Mouse (Mus musculus) stomach, embryonic 15.5 days (tissue): ENCODE data around the gene Adra2a. TPM values are rescaled to one million over a fixed set of nuclear protein-coding genes. Genes with fewer than 3 reads are reported as not detected.

Experiments
- ATAC-seq: fragments of 200-750 bp; cut with Nextera tagmentation; 2 replicates; pipeline ENCODE4 v1.8.0; 2017; ENCODE audit warnings: low read depth, moderate number of reproducible peaks, moderate TSS enrichment; ENCODE audit not compliant: insufficient read depth, low FRiP score
- H3K27ac ChIP-seq: fragments of 300-500 bp; sonication (generic); 2 replicates; pipeline ENCODE4 v1.5.1; 2015; ENCODE audit warnings: mild to moderate bottlenecking, inconsistent platforms
- H3K27me3 ChIP-seq: fragments of 300-500 bp; sonication (generic); replicated peaks from 2 replicates; pipeline ENCODE4 v1.6.1; 2015; ENCODE audit warnings: inconsistent platforms
- H3K36me3 ChIP-seq: fragments of 300-500 bp; sonication (generic); 2 replicates; pipeline ENCODE4 v1.6.1; 2015; ENCODE audit warnings: inconsistent platforms
- H3K4me1 ChIP-seq: fragments of 300-500 bp; sonication (generic); 2 replicates; pipeline ENCODE4 v1.6.1; 2015; ENCODE audit warnings: inconsistent platforms
- H3K4me2 ChIP-seq: fragments of 300-500 bp; sonication (generic); 2 replicates; pipeline ENCODE4 v1.6.1; 2015; ENCODE audit warnings: mild to moderate bottlenecking, inconsistent platforms
- H3K4me3 ChIP-seq: fragments of 300-500 bp; sonication (generic); replicated peaks from 2 replicates; pipeline ENCODE4 v1.5.1; 2015; ENCODE audit warnings: inconsistent platforms
- H3K9ac ChIP-seq: fragments of 300-500 bp; sonication (generic); 2 replicates; pipeline ENCODE4 v1.6.1; 2015; ENCODE audit warnings: inconsistent platforms
- H3K9me3 ChIP-seq: fragments of 300-500 bp; sonication (generic); 2 replicates; pipeline ENCODE4 v1.6.1; 2016; ENCODE audit warnings: inconsistent platforms
- WGBS: fragments of 180-500 bp; shearing (Covaris S2); methylation state at CpG from one replicate; pipeline ENCODE4 v1.1.7; 2015; 5-methylcytosine and 5-hydroxymethylcytosine counted together
- polyA plus RNA-seq: library from polyadenylated mRNA; unstranded; fragments of >200 nt; fragmentation: Nextera tagmentation; extraction: Ambion mirVana; gene quantifications from 2 replicates; pipeline ENCODE4 v1.2.1, GENCODE M21; 2015

The Adra2a gene
- 0.58 and 0.93 TPM in 2 replicates for polyA plus RNA-seq

DNA sequence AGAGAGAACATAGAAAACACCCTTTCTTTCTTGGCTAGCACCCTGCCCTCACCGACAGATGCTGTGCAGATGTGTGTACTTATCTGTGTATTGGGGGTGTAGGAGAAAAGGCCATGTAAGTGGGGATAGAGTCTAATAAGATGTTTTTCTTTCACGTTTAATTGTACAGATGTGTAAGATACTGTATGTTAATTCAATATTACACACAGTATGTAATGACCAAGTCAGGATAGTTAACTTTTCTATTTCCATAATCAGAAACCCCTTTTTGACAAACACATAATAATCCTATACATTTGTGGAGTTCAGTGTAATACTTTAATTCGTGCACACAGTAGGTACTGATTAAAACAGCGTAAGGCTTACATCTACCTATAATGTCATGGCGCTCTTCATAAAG is at the start of gene Adra2a:
Adra2a (plus strand) TSS at position 301 of the 400 bp plus-strand sequence.
- H3K27ac ChIP-seq: no peak within 1 kb of the TSS

DNA sequence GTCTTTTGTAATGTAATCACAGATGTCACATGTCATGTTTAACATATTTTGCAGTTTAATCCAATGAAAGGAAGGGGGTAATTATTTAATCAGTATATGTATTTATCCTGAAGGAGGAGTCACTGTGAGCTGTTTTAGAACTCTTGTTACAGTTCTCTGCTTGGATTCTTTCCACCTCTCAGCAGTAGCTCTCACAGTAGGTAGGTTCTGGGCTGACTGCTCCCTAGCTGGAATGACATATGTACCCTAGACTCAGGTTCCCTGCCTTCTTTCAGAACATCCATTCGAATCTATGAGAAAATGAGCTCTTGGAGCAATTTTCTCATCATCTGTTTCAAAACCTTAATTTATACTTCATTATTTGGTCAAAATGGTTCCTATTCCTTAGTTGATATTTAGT is 49.7 kb upstream of the Adra2a start:
- H3K27me3 ChIP-seq: no peaks in the 10 kb centered on the region
- no peak overlapping the region for H3K27ac ChIP-seq
- no peaks in the 10 kb centered on the region for H3K9me3 ChIP-seq
- H3K4me2 ChIP-seq: no peak overlapping the region
- 0 out of 2 replicates have a peak, but pooled peaks cover 4% of the 10 kb centered on the region for H3K36me3 ChIP-seq
- H3K9ac ChIP-seq: no peak overlapping the region
- no peak for ATAC-seq
- no peaks in the 10 kb centered on the region for H3K4me1 ChIP-seq
- WGBS: 86% methylated on average over 1 of the region's 1 CpGs
- no peak overlapping the region for H3K4me3 ChIP-seq

More for the DNA sequence above, at the start of gene Adra2a:
- WGBS: 73% methylated on average over 5 of the region's 5 CpGs
- no peak for ATAC-seq
- Histone ChIP-seq H3K4me2 (peak within 1 kb of the TSS; percentile 98), H3K9me3 (no peaks in the 10 kb centered on the region), H3K9ac (no peak within 1 kb of the TSS; the same call in 1 of the 2 replicates), H3K36me3 (no peaks in the 10 kb centered on the region), H3K27me3 (peaks cover 29% of the 10 kb centered on the region), H3K4me1 (peaks cover 35% of the 10 kb centered on the region), H3K4me3 (peak within 1 kb of the TSS; percentile 52)

DNA sequence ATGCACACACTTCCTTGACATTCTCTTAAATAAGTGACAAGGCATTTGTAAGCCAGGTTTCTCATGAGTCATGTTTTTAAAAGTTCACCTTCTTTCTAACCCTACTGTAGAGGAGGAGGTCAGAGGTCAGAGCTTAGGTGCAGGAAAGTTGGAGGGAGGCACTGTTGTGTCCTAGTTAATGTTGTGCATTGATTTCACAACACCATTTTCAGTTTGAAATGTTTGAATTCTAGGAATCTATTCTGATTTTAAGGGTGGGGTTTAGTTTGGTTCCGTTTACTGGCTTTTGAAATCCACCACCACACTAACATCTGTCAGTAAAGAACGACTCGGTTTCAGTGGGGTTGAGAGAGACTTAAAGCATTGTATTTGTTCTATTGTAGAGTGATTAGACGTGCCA is 33.0 kb upstream of the Adra2a start:
- WGBS: 67% methylated on average over 4 of the region's 4 CpGs

DNA sequence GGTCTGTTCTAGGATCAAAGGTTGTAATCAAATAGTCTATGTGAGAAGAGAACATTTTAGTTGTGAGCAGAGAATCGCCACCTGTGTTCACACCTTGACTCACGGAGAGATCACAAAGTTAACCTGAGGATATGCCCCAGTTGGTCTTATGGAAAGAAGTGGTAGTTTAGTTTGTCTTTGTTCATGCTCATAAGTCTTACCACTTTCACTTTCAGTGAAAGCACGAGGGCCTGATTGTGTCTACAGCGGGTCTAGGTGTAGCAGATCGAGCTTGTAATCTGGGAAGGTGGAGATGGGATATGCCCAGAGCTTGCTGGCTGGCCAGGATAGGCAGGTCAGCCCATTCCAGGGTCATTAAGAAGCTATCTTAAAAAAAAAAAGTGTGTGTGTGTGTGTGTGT is 29.0 kb upstream of the Adra2a start:
- no peak overlapping the region for H3K27ac ChIP-seq
- no peak for ATAC-seq
- H3K4me2 ChIP-seq: no peak overlapping the region

More for the DNA sequence above, 33.0 kb upstream of the Adra2a start:
- Histone ChIP-seq H3K4me3 (no peak overlapping the region), H3K9ac (no peak overlapping the region), H3K27me3 (no peaks in the 10 kb centered on the region), H3K4me1 (peaks cover 3% of the 10 kb centered on the region; the same call in 1 of the 2 replicates), H3K36me3 (no peaks in the 10 kb centered on the region), H3K4me2 (no peak overlapping the region), H3K9me3 (no peaks in the 10 kb centered on the region), H3K27ac (no peak overlapping the region)
- no peak for ATAC-seq

DNA sequence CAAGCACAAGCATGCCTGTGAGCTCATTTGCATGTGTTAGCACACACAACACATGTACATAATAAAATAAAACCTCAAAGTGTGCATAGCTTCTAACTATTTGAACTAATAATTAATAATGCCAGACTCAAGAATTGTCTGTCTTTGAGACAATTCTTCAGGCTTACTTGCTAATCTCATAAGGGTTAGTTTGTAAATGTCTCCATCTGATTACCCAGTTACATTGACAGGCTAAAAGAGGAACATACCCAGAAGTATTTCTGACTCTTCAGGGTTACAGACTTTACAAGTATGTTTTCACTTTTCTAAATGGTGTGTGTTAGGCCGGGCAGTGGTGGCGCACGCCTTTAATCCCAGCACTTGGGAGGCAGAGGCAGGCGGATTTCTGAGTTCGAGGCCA is 28.4 kb upstream of the Adra2a start:
- no peak for ATAC-seq
- Histone ChIP-seq H3K27ac (no peak overlapping the region), H3K36me3 (no peaks in the 10 kb centered on the region), H3K4me2 (no peak overlapping the region), H3K4me3 (no peak overlapping the region), H3K4me1 (peaks cover 3% of the 10 kb centered on the region; the same call in 1 of the 2 replicates), H3K27me3 (no peaks in the 10 kb centered on the region), H3K9ac (no peak overlapping the region), H3K9me3 (no peaks in the 10 kb centered on the region)
- WGBS: 94% methylated on average over 5 of the region's 5 CpGs

More for the DNA sequence above, 29.0 kb upstream of the Adra2a start:
- Histone ChIP-seq H3K4me3 (no peak overlapping the region), H3K36me3 (no peaks in the 10 kb centered on the region), H3K9ac (no peak overlapping the region), H3K9me3 (no peaks in the 10 kb centered on the region), H3K4me1 (peaks cover 3% of the 10 kb centered on the region; the same call in 1 of the 2 replicates), H3K27me3 (no peaks in the 10 kb centered on the region)
- 93% methylated on average over 5 of the region's 5 CpGs for WGBS

DNA sequence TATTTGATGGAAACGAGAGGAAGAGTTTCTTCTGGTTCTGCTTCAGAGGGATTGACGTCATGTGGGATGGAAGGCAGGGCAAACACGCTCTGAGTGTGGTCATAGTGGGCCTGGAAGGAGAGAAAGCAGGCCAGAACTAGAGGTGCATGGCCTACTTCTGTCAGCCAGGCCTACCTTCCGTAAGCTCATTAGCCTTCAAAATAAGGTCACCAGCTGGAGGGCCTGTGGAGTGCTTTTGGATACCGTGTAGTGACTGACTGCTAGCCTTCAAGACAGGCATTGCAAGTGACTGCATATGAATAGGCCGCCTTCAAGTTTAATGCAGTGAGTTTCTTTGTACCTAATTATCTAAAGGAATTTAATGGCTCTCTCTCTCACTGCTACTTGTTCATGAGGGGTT is 8.9 kb upstream of the Adra2a start:
- peaks cover 8% of the 10 kb centered on the region for H3K36me3 ChIP-seq
- no peaks in the 10 kb centered on the region for H3K27me3 ChIP-seq
- WGBS: 88% methylated on average over 6 of the region's 6 CpGs
- no peak overlapping the region for H3K4me2 ChIP-seq
- ATAC-seq: no peak
- H3K9me3 ChIP-seq: no peaks in the 10 kb centered on the region
- no peak overlapping the region for H3K27ac ChIP-seq
- H3K4me3 ChIP-seq: no peak overlapping the region
- H3K4me1 ChIP-seq: no peaks in the 10 kb centered on the region
- no peak overlapping the region for H3K9ac ChIP-seq

DNA sequence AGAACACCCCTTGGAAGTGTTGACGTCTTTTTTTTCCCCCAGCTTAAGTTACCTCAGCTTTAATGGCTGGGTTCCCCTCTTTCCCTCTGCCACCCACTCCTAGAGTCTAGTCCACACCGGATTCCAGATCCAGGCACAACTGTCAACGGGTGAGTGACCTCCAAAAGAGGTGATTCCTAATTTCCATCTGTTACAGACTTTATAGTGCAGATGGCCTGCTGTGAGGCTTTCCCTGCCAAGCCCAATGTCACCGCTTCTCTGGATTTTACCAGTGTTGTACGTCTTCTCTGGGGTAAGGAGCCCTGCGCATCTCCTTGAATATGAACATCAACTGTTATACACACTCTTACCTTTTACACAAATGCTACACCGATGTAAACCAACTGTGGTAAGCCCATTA is 4.5 kb upstream of the Adra2a start:
- no peak overlapping the region for H3K4me2 ChIP-seq
- 0 out of 2 replicates have a peak, but pooled peaks cover 7% of the 10 kb centered on the region for H3K4me1 ChIP-seq
- H3K9me3 ChIP-seq: no peaks in the 10 kb centered on the region
- no peak overlapping the region for H3K4me3 ChIP-seq
- H3K9ac ChIP-seq: no peak overlapping the region
- peaks cover 3% of the 10 kb centered on the region for H3K36me3 ChIP-seq
- no peak overlapping the region; the same call in 1 of the 2 replicates for H3K27ac ChIP-seq
- no peak for ATAC-seq
- H3K27me3 ChIP-seq: no peaks in the 10 kb centered on the region; the same call in 1 of the 2 replicates
- 78% methylated on average over 7 of the region's 7 CpGs for WGBS

DNA sequence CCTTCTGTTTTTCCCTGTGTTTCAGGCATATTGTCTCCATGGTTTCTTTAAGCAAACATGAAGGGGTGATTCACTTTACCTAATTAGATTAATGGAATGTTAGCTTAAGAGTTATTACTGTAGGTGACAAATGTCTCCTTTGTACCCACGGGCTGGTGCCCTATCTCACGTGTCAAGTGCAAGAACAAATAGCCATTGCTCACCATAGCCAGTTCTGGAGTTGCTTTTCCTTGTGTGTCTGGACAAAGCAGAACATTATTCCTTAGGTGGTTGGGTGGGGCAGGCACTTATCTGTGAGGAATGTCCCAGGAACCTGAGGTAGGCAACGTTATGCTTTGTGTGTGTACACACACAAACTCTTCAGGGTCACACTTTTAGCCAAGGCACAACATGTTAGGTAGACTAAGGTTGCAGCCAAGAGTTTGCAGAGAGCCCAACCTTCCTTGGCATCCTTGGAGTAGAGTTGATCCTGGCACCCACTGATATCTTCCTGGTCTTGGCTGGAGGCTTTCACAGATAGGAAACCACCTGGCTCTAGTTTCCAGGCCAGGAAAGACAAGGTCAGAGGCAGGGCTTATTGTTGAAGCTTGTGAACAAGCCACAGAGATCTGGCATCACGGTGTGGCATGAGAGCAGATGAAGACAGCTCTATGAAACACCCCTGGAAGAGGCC is 3.5 kb upstream of the Adra2a start:
- peak overlapping the region; percentile 82 for H3K27ac ChIP-seq
- peaks cover 2% of the 10 kb centered on the region; the same call in 1 of the 2 replicates for H3K36me3 ChIP-seq
- no peaks in the 10 kb centered on the region for H3K9me3 ChIP-seq
- H3K9ac ChIP-seq: no peak overlapping the region
- H3K4me2 ChIP-seq: no peak overlapping the region
- H3K4me3 ChIP-seq: no peak overlapping the region
- WGBS: 29% methylated on average over 4 of the region's 4 CpGs
- H3K27me3 ChIP-seq: no peaks in the 10 kb centered on the region; the same call in 1 of the 2 replicates
- ATAC-seq: peak; percentile 70
- H3K4me1 ChIP-seq: 0 out of 2 replicates have a peak, but pooled peaks cover 13% of the 10 kb centered on the region

DNA sequence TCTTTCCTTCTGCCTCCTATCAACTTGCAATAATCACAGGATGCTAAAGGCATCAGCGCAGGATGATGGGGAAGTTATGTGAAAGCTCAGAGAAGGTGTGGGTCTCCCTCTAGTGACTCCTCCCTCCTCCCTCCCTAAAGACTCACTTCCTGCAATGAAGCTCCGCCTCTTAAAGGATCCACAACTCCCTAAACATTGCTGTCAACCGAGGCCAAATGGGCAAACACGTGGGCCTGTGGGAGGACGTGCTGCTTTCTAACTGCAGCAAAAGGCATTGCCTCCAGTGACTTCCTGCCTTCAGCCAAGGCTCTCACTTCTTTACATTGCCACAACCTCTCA is 3.0 kb upstream of the Adra2a start:
- no peak overlapping the region for H3K4me2 ChIP-seq
- no peak overlapping the region for H3K9ac ChIP-seq
- H3K27ac ChIP-seq: peak overlapping the region; percentile 82
- H3K9me3 ChIP-seq: no peaks in the 10 kb centered on the region
- H3K27me3 ChIP-seq: peaks cover 2% of the 10 kb centered on the region
- H3K4me1 ChIP-seq: peaks cover 17% of the 10 kb centered on the region
- peaks cover 1% of the 10 kb centered on the region; the same call in 1 of the 2 replicates for H3K36me3 ChIP-seq
- ATAC-seq: no peak
- H3K4me3 ChIP-seq: no peak overlapping the region
- WGBS: 25% methylated on average over 5 of the region's 5 CpGs

DNA sequence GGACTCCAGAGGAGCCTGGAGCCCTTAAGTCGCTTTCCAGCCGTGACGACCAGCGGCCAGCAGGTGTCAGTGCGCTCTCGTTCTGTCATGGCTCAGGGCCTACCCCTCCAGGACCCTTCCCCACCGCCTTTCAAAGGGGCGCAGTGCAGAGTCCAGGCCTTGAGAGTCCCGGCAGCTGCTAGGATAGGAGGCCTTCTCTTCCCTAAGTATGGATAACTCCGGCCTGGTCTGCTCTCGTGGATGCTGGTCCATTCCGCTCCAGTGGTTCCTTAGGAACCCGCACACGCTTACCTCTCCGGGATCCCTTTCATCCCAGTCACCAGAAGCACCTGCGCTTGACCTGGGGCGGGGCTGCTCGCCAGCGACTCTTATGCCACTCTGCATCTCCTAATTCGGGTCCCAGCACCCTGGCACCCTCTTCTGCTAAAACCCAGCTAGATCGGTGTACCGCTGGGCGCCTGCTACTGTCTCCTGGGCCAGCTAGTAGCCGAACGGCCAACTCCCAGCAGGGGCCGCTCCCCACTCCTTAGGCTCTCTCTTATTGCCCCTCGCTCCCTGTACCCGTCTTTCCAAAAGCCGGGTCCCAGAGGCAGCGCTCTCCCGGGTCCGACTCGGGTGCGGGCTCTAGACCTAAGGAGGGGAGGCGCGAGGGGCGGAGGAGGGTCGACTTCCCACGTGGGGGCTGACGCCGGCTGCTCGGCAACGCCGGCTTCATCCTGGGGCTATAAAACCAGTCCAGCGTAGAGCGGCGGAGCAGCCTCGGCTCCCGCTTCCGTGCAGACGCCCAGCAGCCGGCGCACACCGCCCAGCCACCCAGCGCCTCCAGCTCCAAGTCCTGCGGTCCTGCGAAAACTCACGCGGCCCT is 788 bp downstream of the Adra2a start:
- H3K9ac ChIP-seq: peak overlapping the region; percentile 20; the same call in 1 of the 2 replicates
- H3K36me3 ChIP-seq: no peaks in the 10 kb centered on the region
- H3K27ac ChIP-seq: 0 out of 2 replicates have a peak overlapping the region, but pooled peaks have one; percentile 8
- no peaks in the 10 kb centered on the region for H3K9me3 ChIP-seq
- H3K4me2 ChIP-seq: peak overlapping the region; percentile 98
- WGBS: under 1% methylated on average over 59 of the region's 59 CpGs
- peaks cover 35% of the 10 kb centered on the region for H3K4me1 ChIP-seq
- peak; percentile 68 for ATAC-seq
- H3K27me3 ChIP-seq: peaks cover 37% of the 10 kb centered on the region
- peak overlapping the region; percentile 52 for H3K4me3 ChIP-seq

DNA sequence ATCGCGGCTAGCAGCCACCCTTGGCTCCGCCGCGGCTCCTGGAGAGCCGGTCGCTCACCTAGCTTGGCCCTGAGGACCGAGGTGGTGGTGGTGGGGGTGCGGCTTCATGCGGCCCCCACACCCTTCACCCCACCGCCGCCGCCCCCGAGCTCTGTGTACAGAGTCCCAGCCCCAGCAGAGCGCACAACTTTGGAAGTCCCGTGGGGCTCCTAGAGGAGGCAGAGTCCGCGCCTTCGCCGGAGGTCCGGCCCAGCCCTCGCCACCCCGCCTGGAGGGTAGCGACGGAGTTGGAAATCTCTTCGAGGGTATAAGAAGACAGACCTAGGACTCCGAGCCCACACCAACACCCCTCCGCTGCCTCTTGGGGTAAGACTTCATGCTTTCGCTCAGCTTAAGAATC is 1.5 kb downstream of the Adra2a start:
- ATAC-seq: peak; percentile 1; the same call in 1 of the 2 replicates
- Histone ChIP-seq H3K4me2 (peak overlapping the region; percentile 98), H3K27ac (0 out of 2 replicates have a peak overlapping the region, but pooled peaks have one; percentile 8), H3K4me1 (peaks cover 35% of the 10 kb centered on the region), H3K4me3 (peak overlapping the region; percentile 52), H3K9ac (peak overlapping the region; percentile 20; the same call in 1 of the 2 replicates), H3K36me3 (no peaks in the 10 kb centered on the region), H3K9me3 (no peaks in the 10 kb centered on the region), H3K27me3 (peaks cover 40% of the 10 kb centered on the region)
- 1% methylated on average over 29 of the region's 29 CpGs for WGBS
